Mouse (Mus musculus): ENCODE data around the gene Bmper. TPM values are rescaled to one million over a fixed set of nuclear protein-coding genes. Genes with fewer than 3 reads are reported as not detected.

Gene Bmper
- polyA plus RNA-seq, 1 experiment from 2014 or later: 17.0 TPM

GRCm38 (mm10) chr9:23464981-23465630 is 242.2 kb downstream of the Bmper start:
- no peak for ATAC-seq (replicated peaks)
- 73% methylated on average over 7 of the region's 7 CpGs for WGBS
- H3K4me1 ChIP-seq: peaks cover 19% of the 10 kb centered on the region
- no peaks in the 10 kb centered on the region for H3K27me3 ChIP-seq
- no peak overlapping the region for H3K27ac ChIP-seq (replicated peaks)
- no peaks in the 10 kb centered on the region for H3K36me3 ChIP-seq
- no peak overlapping the region for H3K4me3 ChIP-seq
- H3K4me2 ChIP-seq (replicated peaks): no peak overlapping the region
- H3K9ac ChIP-seq (replicated peaks): no peak overlapping the region
- no peaks in the 10 kb centered on the region for H3K9me3 ChIP-seq

- WGBS: 72% methylated on average over 1 of the region's 1 CpGs
- no peaks in the 10 kb centered on the region for H3K27me3 ChIP-seq
- H3K4me2 ChIP-seq (replicated peaks): no peak overlapping the region
- H3K4me1 ChIP-seq: no peaks in the 10 kb centered on the region
- H3K27ac ChIP-seq (replicated peaks): no peak overlapping the region
- no peaks in the 10 kb centered on the region for H3K9me3 ChIP-seq
- ATAC-seq (replicated peaks): no peak
- no peak overlapping the region for H3K9ac ChIP-seq (replicated peaks)
- H3K36me3 ChIP-seq: no peaks in the 10 kb centered on the region
- H3K4me3 ChIP-seq: no peak overlapping the region
These were observed 247.0 kb downstream of the Bmper start for GRCm38 (mm10) chr9:23469886-23470285.

GRCm38 (mm10) chr9:23485851-23486250 is 263.0 kb downstream of the Bmper start:
- no peak overlapping the region for H3K4me3 ChIP-seq
- H3K4me1 ChIP-seq: peaks cover 22% of the 10 kb centered on the region
- ATAC-seq (replicated peaks): no peak
- no peaks in the 10 kb centered on the region for H3K9me3 ChIP-seq
- 87% methylated on average over 4 of the region's 4 CpGs for WGBS
- no peak overlapping the region for H3K9ac ChIP-seq (replicated peaks)
- H3K36me3 ChIP-seq: no peaks in the 10 kb centered on the region
- no peak overlapping the region for H3K4me2 ChIP-seq (replicated peaks)
- H3K27ac ChIP-seq (replicated peaks): no peak overlapping the region; the same call in 1 of the 2 replicates
- no peaks in the 10 kb centered on the region for H3K27me3 ChIP-seq

GRCm38 (mm10) chr9:23486725-23487378 is 264.0 kb downstream of the Bmper start:
- 9% methylated on average over 5 of the region's 5 CpGs for WGBS
- peaks cover 22% of the 10 kb centered on the region for H3K4me1 ChIP-seq
- H3K9me3 ChIP-seq: no peaks in the 10 kb centered on the region
- no peak overlapping the region for H3K4me2 ChIP-seq (replicated peaks)
- ATAC-seq (replicated peaks): peak; percentile 92
- no peaks in the 10 kb centered on the region for H3K36me3 ChIP-seq
- no peak overlapping the region for H3K9ac ChIP-seq (replicated peaks)
- no peak overlapping the region for H3K4me3 ChIP-seq
- H3K27me3 ChIP-seq: no peaks in the 10 kb centered on the region
- H3K27ac ChIP-seq (replicated peaks): peak overlapping the region; percentile 53

GRCm38 (mm10) chr9:23488265-23488664 is 265.4 kb downstream of the Bmper start:
- Histone ChIP-seq H3K9me3 (no peaks in the 10 kb centered on the region), H3K4me1 (peaks cover 22% of the 10 kb centered on the region), H3K27ac (replicated peaks) (no peak overlapping the region), H3K4me2 (replicated peaks) (no peak overlapping the region), H3K36me3 (no peaks in the 10 kb centered on the region), H3K4me3 (no peak overlapping the region), H3K27me3 (no peaks in the 10 kb centered on the region), H3K9ac (replicated peaks) (no peak overlapping the region)
- 91% methylated on average over 5 of the region's 5 CpGs for WGBS
- no peak for ATAC-seq (replicated peaks)

- H3K27me3 ChIP-seq: no peaks in the 10 kb centered on the region
- H3K4me1 ChIP-seq: peaks cover 12% of the 10 kb centered on the region
- H3K36me3 ChIP-seq: no peaks in the 10 kb centered on the region
- no peak overlapping the region for H3K9ac ChIP-seq (replicated peaks)
- no peak overlapping the region for H3K4me3 ChIP-seq
- no peak overlapping the region for H3K27ac ChIP-seq (replicated peaks)
- no peaks in the 10 kb centered on the region for H3K9me3 ChIP-seq
- 83% methylated on average over 4 of the region's 4 CpGs for WGBS
- ATAC-seq (replicated peaks): no peak
- H3K4me2 ChIP-seq (replicated peaks): no peak overlapping the region
These were observed 272.5 kb downstream of the Bmper start for GRCm38 (mm10) chr9:23495400-23495799.

- no peaks in the 10 kb centered on the region for H3K9me3 ChIP-seq
- ATAC-seq (replicated peaks): peak; percentile 82
- H3K4me1 ChIP-seq: peaks cover 12% of the 10 kb centered on the region
- H3K27ac ChIP-seq (replicated peaks): peak overlapping the region; percentile 68
- no peak overlapping the region for H3K9ac ChIP-seq (replicated peaks)
- no peaks in the 10 kb centered on the region for H3K27me3 ChIP-seq
- no peaks in the 10 kb centered on the region for H3K36me3 ChIP-seq
- no peak overlapping the region for H3K4me3 ChIP-seq
- no peak overlapping the region for H3K4me2 ChIP-seq (replicated peaks)
- WGBS: 6% methylated on average over 3 of the region's 3 CpGs
These were observed 274.8 kb downstream of the Bmper start for GRCm38 (mm10) chr9:23497626-23498025.

GRCm38 (mm10) chr9:23533870-23534269 is 311.0 kb downstream of the Bmper start:
- ATAC-seq (replicated peaks): no peak
- H3K36me3 ChIP-seq: no peaks in the 10 kb centered on the region
- no peaks in the 10 kb centered on the region for H3K27me3 ChIP-seq
- no peak overlapping the region for H3K4me3 ChIP-seq
- WGBS: 36% methylated on average over 1 of the region's 1 CpGs
- H3K4me2 ChIP-seq (replicated peaks): no peak overlapping the region
- H3K9ac ChIP-seq (replicated peaks): no peak overlapping the region
- H3K9me3 ChIP-seq: no peaks in the 10 kb centered on the region
- H3K27ac ChIP-seq (replicated peaks): no peak overlapping the region
- H3K4me1 ChIP-seq: no peaks in the 10 kb centered on the region
